Mouse (Mus musculus) embryonic fibroblast, embryonic 13.5 days (primary cell): Measurements from ENCODE around the gene Clrn2. TPM values are rescaled to one million over a fixed set of nuclear protein-coding genes. Genes with fewer than 3 reads are reported as not detected.
"Not testable (repeated sequence)": the region's sequence is repeated elsewhere in the genome, so short reads cannot be mapped to it uniquely, and the experiment has no call there.

ENCODE experiments used
- H3K27ac ChIP-seq: 2 replicates; pipeline ENCODE4 v1.5.1; 2012; ENCODE audit warnings: low read length, control low read depth, inconsistent platforms; ENCODE audit not compliant: insufficient read depth
- H3K4me1 ChIP-seq: 2 replicates; pipeline ENCODE4 v1.6.1; 2011; ENCODE audit warnings: low read length; ENCODE audit not compliant: control insufficient read depth, insufficient read depth
- H3K4me3 ChIP-seq: 2 replicates; pipeline ENCODE4 v1.5.1; 2011; ENCODE audit warnings: mild to moderate bottlenecking, control low read depth, low read length; ENCODE audit not compliant: insufficient read depth
- CTCF ChIP-seq: IDR thresholded peaks from 2 replicates; pipeline ENCODE4 v1.5.1; 2011; ENCODE audit warnings: mild to moderate bottlenecking, control low read depth, low read length, moderate library complexity, borderline replicate concordance; ENCODE audit not compliant: insufficient read depth
- POLR2A ChIP-seq: IDR thresholded peaks from 2 replicates; pipeline ENCODE4 v1.6.1; 2011; ENCODE audit warnings: low read depth, mild to moderate bottlenecking, control low read depth, low read length, moderate library complexity
- polyA plus RNA-seq: library from polyadenylated mRNA; stranded (reverse); fragments of >200 nt; gene quantifications from 2 replicates; pipeline ENCODE4 v1.2.4, GENCODE M21; 2011; ENCODE audit warnings: low read depth; ENCODE audit not compliant: missing spikeins, insufficient read length

The Clrn2 gene
- not detected in 2 replicates for polyA plus RNA-seq

DNA sequence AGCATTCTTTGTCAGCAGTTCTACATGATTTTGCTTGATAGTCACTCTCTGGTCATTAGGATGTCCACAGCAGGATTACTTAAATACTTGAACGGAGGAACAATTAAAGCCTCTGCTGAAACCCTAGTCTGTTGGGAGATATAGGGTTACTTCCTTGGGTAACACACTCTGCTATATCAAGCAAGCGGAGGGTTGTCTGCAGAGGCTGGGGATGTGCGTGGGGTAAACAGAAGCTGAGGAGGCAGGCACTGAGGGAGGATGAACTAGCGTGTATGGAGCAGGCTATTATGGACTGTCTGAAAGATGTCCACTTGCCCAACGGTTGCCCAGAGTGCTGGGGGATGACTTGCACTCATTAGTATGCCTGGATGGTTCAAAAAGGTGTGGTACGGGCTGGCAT is at the start of gene Clrn2:
Gene Clrn2, plus strand, starts transcription at position 301 of the 400 bp plus-strand sequence.
- Histone ChIP-seq H3K4me1 (peaks cover 6% of the 10 kb centered on the region; the same call in 1 of the 2 replicates), H3K4me3 (no peak within 1 kb of the TSS), H3K27ac (no peak within 1 kb of the TSS)
- no peak for TF ChIP-seq CTCF
- no peak for TF ChIP-seq POLR2A

DNA sequence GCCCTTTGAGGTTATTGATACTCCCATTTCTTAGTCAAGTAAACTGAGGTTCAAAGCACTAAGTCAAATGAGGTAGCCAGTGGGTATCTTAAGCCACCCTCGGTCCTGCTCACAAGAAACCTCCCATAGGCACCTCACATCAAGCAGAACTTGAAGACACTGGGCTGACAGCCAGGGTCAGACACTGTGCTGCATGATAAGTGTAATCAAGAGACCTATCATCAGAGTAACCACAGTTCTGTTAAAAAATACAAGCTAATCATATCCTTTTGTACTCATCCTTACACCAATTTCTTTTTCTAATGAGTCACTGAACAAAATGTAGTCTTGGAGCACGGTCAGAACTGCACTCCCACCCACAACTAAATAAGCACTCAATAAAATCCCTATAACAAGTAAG is 47.4 kb upstream of the Clrn2 start:
- Histone ChIP-seq H3K27ac (no peak overlapping the region), H3K4me3 (no peak overlapping the region), H3K4me1 (no peaks in the 10 kb centered on the region; the same call in 1 of the 2 replicates)
- no peak for TF ChIP-seq POLR2A
- no peak for TF ChIP-seq CTCF

DNA sequence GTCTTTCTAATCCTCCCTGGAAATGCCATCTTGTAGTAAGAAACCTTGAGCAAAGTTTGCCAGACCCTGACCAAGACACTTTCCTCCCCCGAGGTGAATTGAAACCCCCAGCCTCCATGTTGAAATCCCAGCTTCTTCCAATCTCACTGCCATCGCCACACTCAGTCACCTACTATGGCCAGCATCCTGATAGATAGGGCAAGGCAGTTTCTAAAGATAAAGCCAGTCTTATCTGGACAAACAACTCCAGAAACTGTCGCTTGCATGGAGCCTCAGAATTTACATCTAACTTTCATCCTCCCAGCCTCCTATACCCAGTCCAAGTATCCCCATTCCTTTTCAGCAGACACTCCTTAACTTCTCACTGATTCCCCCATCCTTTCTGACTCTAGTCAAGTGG is 37.1 kb upstream of the Clrn2 start:
- Histone ChIP-seq H3K27ac (no peak overlapping the region), H3K4me1 (no peaks in the 10 kb centered on the region), H3K4me3 (no peak overlapping the region)
- TF ChIP-seq CTCF, result no peak
- no peak for TF ChIP-seq POLR2A

DNA sequence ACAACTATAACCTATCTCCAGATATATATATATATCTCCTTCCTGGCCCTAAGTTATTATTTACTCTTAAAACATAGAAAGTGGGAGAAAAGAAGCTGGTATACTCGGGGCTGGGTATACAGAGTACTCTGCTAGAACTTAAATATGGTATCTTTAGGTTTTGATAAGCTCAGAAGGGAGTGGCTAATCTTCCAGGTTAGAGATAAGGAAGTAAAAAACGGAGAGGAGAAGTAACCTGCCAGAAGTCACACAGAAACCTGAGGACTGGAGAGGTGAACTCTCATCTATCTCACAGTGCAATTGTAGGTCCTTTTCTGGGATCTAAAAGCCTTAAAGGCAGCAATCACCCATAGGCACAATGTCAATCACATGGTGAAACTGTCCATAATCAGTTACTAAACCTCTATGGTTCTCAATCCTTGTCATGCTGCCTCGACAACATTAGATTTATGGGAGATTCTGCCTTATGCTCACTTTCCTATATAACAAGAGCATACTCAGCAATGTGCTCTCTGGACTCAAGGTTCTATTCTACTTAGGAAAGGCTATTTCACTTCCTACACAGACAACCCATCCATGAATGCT is 35.6 kb upstream of the Clrn2 start:
- Histone ChIP-seq H3K4me3 (no peak overlapping the region), H3K27ac (no peak overlapping the region), H3K4me1 (no peaks in the 10 kb centered on the region)
- TF ChIP-seq CTCF (no peak), POLR2A (no peak)

DNA sequence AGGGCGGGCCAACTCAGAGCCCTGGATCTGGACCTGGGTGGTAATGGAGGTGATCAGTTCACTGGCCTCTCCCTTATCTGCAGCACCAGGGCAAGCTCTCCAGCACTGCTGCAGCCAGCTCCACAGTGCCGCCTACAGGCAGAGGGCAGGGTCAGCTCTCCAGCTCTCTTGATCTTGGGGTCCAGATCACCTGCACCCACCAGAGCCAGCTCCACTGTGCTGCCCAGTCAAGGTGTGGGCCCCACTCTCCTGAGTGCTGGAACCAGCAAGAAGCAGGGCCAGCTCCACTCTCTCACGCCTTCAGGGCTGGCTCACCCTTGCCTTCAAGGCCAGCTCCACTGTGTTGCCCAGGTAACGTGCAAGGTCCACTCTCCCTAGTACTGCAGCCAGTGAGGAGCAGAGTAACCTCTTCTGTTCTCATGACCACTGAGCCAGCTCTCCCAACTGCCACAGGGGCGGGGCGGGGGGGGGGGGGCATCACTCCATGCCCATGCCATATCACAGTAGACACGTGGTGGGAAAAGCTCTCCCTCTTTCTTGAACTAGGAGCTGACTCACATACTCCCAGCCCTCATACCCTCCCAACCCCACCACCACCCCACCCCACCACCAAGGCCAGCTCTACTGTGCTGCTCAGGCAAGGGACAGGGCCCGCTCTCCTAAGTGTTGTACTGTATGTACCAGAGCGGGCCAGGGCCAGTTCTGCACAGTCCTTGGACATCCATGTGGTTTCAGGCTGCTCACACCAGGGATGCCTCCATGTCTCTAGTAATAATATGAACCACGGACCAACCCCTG is 33.5 kb upstream of the Clrn2 start:
- TF ChIP-seq CTCF (peak; percentile 60; the same call in 1 of the 2 replicates), POLR2A (no peak)
- H3K27ac ChIP-seq, result no peak overlapping the region
- H3K4me1 ChIP-seq, result no peaks in the 10 kb centered on the region
- H3K4me3 ChIP-seq, result no peak overlapping the region

DNA sequence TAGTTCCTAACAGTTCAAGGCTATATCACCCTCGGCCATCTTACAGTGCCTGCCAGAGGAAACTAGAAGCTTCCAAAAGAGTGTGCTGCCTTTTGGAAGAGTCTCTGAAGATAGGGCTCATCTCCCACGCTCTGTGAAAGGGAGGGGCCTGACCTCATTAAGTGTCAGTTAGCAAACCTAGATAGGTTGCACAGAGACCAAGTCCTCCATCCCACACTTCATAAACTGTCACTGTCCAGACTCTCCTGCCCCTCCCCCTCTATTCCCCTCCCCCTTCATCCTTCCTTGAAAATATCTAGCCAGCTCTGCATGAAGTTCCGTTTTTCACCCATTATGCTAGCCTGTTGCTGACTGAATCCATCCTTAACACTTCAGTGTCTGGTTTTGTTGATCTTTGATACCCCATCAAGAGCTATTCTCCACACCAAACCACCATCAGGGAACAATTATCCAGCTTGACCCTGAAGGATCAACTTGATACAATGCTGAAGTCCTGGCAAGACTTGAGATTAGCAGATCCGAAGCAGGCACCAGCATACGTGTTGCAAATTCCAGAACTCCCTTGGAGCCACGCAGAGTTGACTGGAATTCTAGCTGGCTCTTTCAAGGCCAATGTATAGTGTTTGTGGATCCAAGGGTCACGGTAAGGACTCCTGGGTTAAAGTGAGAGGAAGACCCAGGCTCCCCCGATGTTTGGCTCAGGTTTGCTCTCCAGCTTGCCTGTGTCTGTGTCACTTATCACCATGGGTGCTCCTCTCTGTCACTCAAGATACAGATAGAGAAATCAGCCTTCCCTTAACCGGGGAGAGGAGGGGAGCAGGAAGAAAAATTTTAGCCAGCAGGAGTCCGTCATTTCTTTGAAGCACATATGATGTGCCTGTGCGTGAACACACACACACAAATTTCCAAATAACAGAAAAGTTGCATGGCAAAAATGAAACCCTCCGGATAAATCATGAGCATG is 31.4 kb upstream of the Clrn2 start:
- Histone ChIP-seq H3K27ac (no peak overlapping the region), H3K4me1 (no peaks in the 10 kb centered on the region), H3K4me3 (no peak overlapping the region)
- TF ChIP-seq CTCF (no peak), POLR2A (no peak)

DNA sequence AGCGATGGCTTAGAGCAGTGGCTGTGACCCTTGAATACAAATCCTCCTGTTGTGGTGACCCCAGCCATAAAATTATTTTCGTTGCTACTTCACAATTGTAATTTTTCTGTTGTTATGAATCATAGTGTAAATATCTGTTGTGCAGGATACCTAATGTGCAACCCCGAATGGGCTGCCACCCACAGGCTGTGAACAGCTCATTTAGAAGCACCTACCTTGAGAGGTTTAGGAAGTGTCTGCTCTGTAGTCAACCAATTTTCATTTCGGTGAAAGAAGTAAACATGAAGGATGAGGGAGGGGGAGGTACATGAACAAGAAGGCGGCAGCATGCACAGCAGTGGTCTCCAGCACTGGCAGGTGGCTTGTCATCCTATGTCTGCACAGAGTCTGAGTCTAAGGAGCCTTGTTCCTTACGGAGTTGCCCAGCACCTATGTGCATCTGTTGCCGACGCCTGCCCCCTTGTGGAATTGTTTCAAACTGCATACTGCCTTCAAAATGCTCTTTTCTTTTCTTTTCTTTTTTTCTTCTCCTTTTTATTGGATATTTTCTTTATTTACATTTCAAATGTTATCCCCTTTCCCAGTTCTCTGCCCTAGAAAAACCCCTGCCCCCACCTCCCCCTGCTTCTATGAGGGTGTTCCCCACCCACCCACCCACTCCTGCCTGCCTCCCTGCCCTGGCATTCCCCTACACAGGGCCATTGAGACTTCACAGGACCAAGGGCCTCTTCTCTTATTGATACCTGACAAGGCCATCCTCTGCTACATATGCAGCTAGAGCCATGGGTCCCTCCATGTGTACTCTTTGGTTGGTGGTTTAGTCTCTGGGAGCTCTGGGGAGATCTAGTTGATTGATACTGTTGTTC is 29.3 kb upstream of the Clrn2 start:
- H3K4me3 ChIP-seq, result no peak overlapping the region

DNA sequence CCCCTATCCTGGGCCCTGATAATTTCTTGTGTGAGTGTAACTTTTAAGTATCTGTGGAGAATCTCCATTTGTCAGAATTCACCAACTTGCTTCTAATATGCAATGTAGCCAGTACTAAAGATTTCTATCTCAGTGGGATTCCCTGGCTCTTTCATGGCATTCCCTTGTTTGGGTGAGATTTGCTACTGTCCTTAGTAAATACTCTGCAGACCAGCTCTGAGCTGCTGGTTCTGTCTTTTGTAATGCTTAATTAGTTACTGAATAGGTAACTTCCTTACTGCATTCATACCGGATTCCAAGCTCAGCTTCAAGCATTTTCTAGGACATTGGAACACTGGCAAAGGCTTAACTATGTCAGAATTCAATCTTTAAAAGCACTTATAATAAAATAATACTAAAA is 27.8 kb upstream of the Clrn2 start:
- not testable (repeated sequence) for H3K27ac ChIP-seq, H3K4me1 ChIP-seq, H3K4me3 ChIP-seq

More for the DNA sequence above, 29.3 kb upstream of the Clrn2 start:
- Histone ChIP-seq H3K4me1 (no peaks in the 10 kb centered on the region), H3K27ac (no peak overlapping the region)
- TF ChIP-seq POLR2A (no peak), CTCF (peak; percentile 64; the same call in 1 of the 2 replicates)

DNA sequence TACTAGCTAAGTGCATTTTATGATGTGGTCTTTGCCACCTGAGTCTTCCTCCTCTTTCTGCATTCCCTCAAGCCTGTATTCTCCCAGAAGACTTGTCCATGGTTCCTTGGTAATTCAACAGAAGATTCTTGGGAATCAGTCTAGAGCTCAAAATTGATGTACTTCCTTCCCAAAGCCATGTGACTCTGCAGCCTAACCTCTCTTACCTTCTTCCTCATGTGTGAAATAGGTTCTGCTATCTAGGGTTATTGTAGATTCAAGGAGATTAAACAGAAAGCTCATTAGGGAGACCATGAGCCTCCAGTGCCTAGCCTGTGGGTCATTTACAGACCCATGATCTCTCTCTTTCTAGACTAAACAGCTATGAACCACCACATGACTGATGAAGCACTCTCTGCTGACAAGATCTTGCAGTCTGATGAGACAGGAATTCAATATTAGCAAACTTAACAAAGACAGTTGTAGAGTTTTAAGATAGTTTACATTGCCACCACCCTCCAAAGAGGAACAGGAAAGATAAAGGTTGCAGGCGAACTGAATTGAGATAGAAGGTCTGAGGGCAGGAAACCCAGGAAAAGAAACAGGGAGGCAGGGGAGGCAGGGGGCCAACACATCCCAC is 27.0 kb upstream of the Clrn2 start:
- Histone ChIP-seq H3K4me1 (no peaks in the 10 kb centered on the region), H3K27ac (no peak overlapping the region)

More for the DNA sequence above, 27.0 kb upstream of the Clrn2 start:
- TF ChIP-seq CTCF, result no peak
- TF ChIP-seq POLR2A, result no peak
- H3K4me3 ChIP-seq, result no peak overlapping the region
